Mouse (Mus musculus) intestine, embryonic 16.5 days (tissue): ENCODE results near the gene AI481877. TPM values are rescaled to one million over a fixed set of nuclear protein-coding genes. Genes with fewer than 3 reads are reported as not detected.

Experiments used
- ATAC-seq: fragments of 200-750 bp; cut with Nextera tagmentation; 2 replicates; pipeline ENCODE4 v1.8.0; 2017; ENCODE audit warnings: moderate TSS enrichment, moderate library complexity
- H3K27ac ChIP-seq: fragments of 300-500 bp; sonication (generic); 2 replicates; pipeline ENCODE4 v1.5.1; 2014; ENCODE audit warnings: mild to moderate bottlenecking, low read length
- H3K27me3 ChIP-seq: fragments of 300-500 bp; sonication (generic); replicated peaks from 2 replicates; pipeline ENCODE4 v1.6.1; 2014; ENCODE audit warnings: low read length, control low read depth, mixed read lengths; ENCODE audit not compliant: control insufficient read depth, insufficient read depth
- H3K36me3 ChIP-seq: fragments of 300-500 bp; sonication (generic); 2 replicates; pipeline ENCODE4 v1.6.1; 2014; ENCODE audit warnings: low read length, control low read depth; ENCODE audit not compliant: control insufficient read depth, insufficient read depth
- H3K4me1 ChIP-seq: fragments of 300-500 bp; sonication (generic); 2 replicates; pipeline ENCODE4 v1.6.1; 2014; ENCODE audit warnings: low read length, control low read depth, mixed read lengths; ENCODE audit not compliant: control insufficient read depth, insufficient read depth
- H3K4me2 ChIP-seq: fragments of 300-500 bp; sonication (generic); 2 replicates; pipeline ENCODE4 v1.6.1; 2014; ENCODE audit warnings: low read depth, low read length, control low read depth
- H3K4me3 ChIP-seq: fragments of 300-500 bp; sonication (generic); 2 replicates; pipeline ENCODE4 v1.5.1; 2014; ENCODE audit warnings: mild to moderate bottlenecking, low read length
- H3K9ac ChIP-seq: fragments of 300-500 bp; sonication (generic); 2 replicates; pipeline ENCODE4 v1.6.1; 2014; ENCODE audit warnings: low read depth, low read length
- H3K9me3 ChIP-seq: fragments of 300-500 bp; sonication (generic); 2 replicates; pipeline ENCODE4 v1.6.1; 2016; ENCODE audit warnings: low read length, control low read depth; ENCODE audit not compliant: control insufficient read depth
- WGBS: fragments of 180-500 bp; shearing (Covaris S2); extraction: QIAGEN DNeasy Blood & Tissue Kit; methylation state at CpG from one replicate; pipeline ENCODE4 v1.1.7; 2014; 5-methylcytosine and 5-hydroxymethylcytosine counted together
- polyA plus RNA-seq: library from polyadenylated mRNA; unstranded; fragments of >200 nt; fragmentation: Nextera tagmentation; extraction: Ambion mirVana; gene quantifications from 2 replicates; pipeline ENCODE4 v1.2.1, GENCODE M21; 2015

The AI481877 gene
- polyA plus RNA-seq, 1 experiment from 2014 or later: not detected

GRCm38 (mm10) chr4:59000614-59001013 is 138.2 kb downstream of the AI481877 start:
- no peak for ATAC-seq
- no peak overlapping the region for H3K9ac ChIP-seq
- no peak overlapping the region for H3K4me2 ChIP-seq
- no peak overlapping the region for H3K4me3 ChIP-seq
- no peaks in the 10 kb centered on the region for H3K9me3 ChIP-seq
- 0% methylated on average over 2 of the region's 2 CpGs for WGBS
- H3K4me1 ChIP-seq: peaks cover 16% of the 10 kb centered on the region
- no peak overlapping the region for H3K27ac ChIP-seq
- H3K27me3 ChIP-seq: no peaks in the 10 kb centered on the region
- H3K36me3 ChIP-seq: no peaks in the 10 kb centered on the region

- H3K4me3 ChIP-seq: no peak overlapping the region
- no peak for ATAC-seq
- 7% methylated on average over 2 of the region's 2 CpGs for WGBS
- no peak overlapping the region for H3K4me2 ChIP-seq
- peaks cover 10% of the 10 kb centered on the region for H3K4me1 ChIP-seq
- H3K9me3 ChIP-seq: no peaks in the 10 kb centered on the region
- no peak overlapping the region for H3K27ac ChIP-seq
- H3K27me3 ChIP-seq: no peaks in the 10 kb centered on the region
- no peak overlapping the region for H3K9ac ChIP-seq
- H3K36me3 ChIP-seq: no peaks in the 10 kb centered on the region
These were observed 139.1 kb downstream of the AI481877 start for GRCm38 (mm10) chr4:58999686-59000085.

- Histone ChIP-seq H3K27ac (no peak overlapping the region), H3K4me1 (peaks cover 2% of the 10 kb centered on the region; the same call in 1 of the 2 replicates), H3K4me2 (no peak overlapping the region), H3K4me3 (no peak overlapping the region), H3K9ac (no peak overlapping the region), H3K36me3 (no peaks in the 10 kb centered on the region), H3K9me3 (no peaks in the 10 kb centered on the region), H3K27me3 (no peaks in the 10 kb centered on the region)
- ATAC-seq: no peak
- 66% methylated on average over 1 of the region's 1 CpGs for WGBS
These were observed 140.1 kb downstream of the AI481877 start for GRCm38 (mm10) chr4:58998688-58999087.

DNA sequence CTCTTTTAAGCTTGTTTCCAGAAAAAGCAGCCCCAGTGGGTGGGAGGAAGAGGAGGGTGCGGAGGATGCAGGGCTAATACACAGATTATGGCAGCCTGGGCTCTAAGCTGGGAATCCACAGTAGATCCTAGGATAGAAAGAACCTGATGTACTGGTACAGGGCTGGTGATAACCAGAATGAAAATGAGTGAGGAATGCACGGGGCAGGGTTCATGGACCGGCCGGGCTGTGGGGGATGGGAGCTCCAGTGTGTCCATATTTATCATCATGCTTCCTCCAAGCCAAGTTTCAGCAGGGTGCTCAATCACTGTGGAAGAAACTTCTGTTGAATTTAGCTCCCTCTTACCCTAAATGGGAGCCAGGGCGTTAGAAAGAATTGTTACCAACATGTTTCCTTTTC is 141.7 kb downstream of the AI481877 start:
- no peaks in the 10 kb centered on the region for H3K36me3 ChIP-seq
- 55% methylated on average over 5 of the region's 5 CpGs for WGBS
- no peak overlapping the region for H3K4me2 ChIP-seq
- no peak overlapping the region for H3K9ac ChIP-seq
- H3K4me3 ChIP-seq: no peak overlapping the region
- peaks cover 9% of the 10 kb centered on the region for H3K4me1 ChIP-seq
- no peaks in the 10 kb centered on the region for H3K27me3 ChIP-seq
- no peak overlapping the region for H3K27ac ChIP-seq
- ATAC-seq: no peak
- no peaks in the 10 kb centered on the region for H3K9me3 ChIP-seq

DNA sequence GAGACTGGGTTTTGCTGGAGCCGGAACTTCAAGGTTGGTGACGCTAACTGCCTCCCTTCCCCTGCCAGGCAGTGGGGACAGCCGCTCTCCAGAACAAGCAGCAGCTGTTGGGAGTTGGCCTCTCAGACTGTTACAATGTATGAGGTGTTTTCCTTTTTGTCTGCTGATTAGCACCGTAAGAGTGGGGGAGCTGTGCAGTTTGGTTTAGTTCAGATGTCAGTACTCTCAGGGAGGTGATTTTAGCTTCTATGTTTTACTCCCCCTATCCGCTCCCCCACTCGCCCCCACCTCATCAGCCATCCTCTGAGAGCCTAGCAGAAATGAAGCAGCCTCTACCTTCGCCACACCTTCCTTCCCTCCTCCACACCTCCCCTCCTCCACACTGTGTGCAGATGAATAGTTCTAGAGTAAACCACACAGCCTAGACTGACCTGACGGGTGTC is 143.5 kb downstream of the AI481877 start:
- H3K4me2 ChIP-seq: no peak overlapping the region
- WGBS: 68% methylated on average over 8 of the region's 8 CpGs
- no peaks in the 10 kb centered on the region for H3K9me3 ChIP-seq
- H3K4me1 ChIP-seq: peaks cover 9% of the 10 kb centered on the region
- no peak overlapping the region for H3K27ac ChIP-seq
- H3K36me3 ChIP-seq: no peaks in the 10 kb centered on the region
- no peak for ATAC-seq
- no peak overlapping the region for H3K4me3 ChIP-seq
- no peaks in the 10 kb centered on the region for H3K27me3 ChIP-seq
- no peak overlapping the region for H3K9ac ChIP-seq

DNA sequence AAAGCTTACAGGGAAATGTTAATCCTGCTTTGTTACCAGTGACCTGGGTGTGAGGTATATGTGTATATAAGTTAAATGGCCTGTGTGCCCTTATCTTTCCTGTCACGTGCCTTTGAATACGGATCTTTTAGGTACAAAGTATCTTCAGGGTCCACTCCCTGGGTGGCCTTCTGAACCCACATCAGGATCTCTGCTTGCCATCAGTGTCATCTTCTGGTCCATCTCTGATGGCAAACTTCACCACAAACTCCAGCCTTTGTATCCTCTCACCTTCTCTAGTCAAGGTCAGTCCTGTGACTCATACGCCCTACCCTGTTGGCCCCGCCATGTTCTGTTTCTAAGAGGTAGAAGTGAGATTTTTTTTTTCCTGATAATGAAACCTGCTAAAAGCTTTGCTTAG is 144.0 kb downstream of the AI481877 start, which contains the start of gene Dnajc25:
Dnajc25 (plus strand) TSS at position 301 of the 400 bp plus-strand sequence.
- WGBS: 57% methylated on average over 4 of the region's 4 CpGs
- ATAC-seq: no peak
- no peak within 1 kb of the TSS for H3K4me2 ChIP-seq

More for the DNA sequence above, 144.0 kb downstream of the AI481877 start, which contains the start of gene Dnajc25:
- H3K4me3 ChIP-seq: no peak within 1 kb of the TSS
- no peaks in the 10 kb centered on the region for H3K27me3 ChIP-seq
- no peak within 1 kb of the TSS for H3K9ac ChIP-seq
- no peaks in the 10 kb centered on the region for H3K36me3 ChIP-seq
- H3K9me3 ChIP-seq: no peaks in the 10 kb centered on the region
- H3K27ac ChIP-seq: no peak within 1 kb of the TSS
- H3K4me1 ChIP-seq: peaks cover 9% of the 10 kb centered on the region

Other genes with a start within 250 kb of the AI481877 start
- gene Ecpas, start 226.2 kb downstream of the AI481877 start, polyA plus RNA-seq: 21.4 and 23.7 TPM in 2 replicates
- gene Zkscan16, start 195.4 kb downstream of the AI481877 start, polyA plus RNA-seq: 0.16 and 0.29 TPM in 2 replicates
- gene Ptgr1, start 151.9 kb downstream of the AI481877 start, polyA plus RNA-seq: 44.9 and 45.5 TPM in 2 replicates
- gene Dnajc25, start 143.9 kb downstream of the AI481877 start, polyA plus RNA-seq: 5.6 and 8.3 TPM in 2 replicates
- 9.3 and 10.8 TPM in 2 replicates for gene Gm20503, start 135.8 kb downstream of the AI481877 start, polyA plus RNA-seq
- 76.5 and 86.1 TPM in 2 replicates for gene Gng10, start 103.9 kb downstream of the AI481877 start, polyA plus RNA-seq
- gene Ugcg, start 50.3 kb upstream of the AI481877 start, polyA plus RNA-seq: 6.9 and 7.8 TPM in 2 replicates